Mouse (Mus musculus) stomach, embryonic 16.5 days (tissue): ENCODE data around the gene Calm3. TPM values are rescaled to one million over a fixed set of nuclear protein-coding genes. Genes with fewer than 3 reads are reported as not detected.

Source experiments
- ATAC-seq: fragments of 200-750 bp; cut with Nextera tagmentation; 2 replicates; pipeline ENCODE4 v1.8.0; 2017; ENCODE audit warnings: moderate number of reproducible peaks, moderate TSS enrichment; ENCODE audit not compliant: insufficient read depth, low FRiP score
- H3K27ac ChIP-seq: fragments of 300-500 bp; sonication (generic); 2 replicates; pipeline ENCODE4 v1.5.1; 2014; ENCODE audit warnings: low read length
- H3K27me3 ChIP-seq: fragments of 300-500 bp; sonication (generic); 2 replicates; pipeline ENCODE4 v1.6.1; 2014; ENCODE audit warnings: low read length, control low read depth, mixed read lengths; ENCODE audit not compliant: control insufficient read depth, insufficient read depth
- H3K36me3 ChIP-seq: fragments of 300-500 bp; sonication (generic); 2 replicates; pipeline ENCODE4 v1.6.1; 2014; ENCODE audit warnings: low read length; ENCODE audit not compliant: control insufficient read depth, insufficient read depth
- H3K4me1 ChIP-seq: fragments of 300-500 bp; sonication (generic); 2 replicates; pipeline ENCODE4 v1.6.1; 2014; ENCODE audit warnings: low read length, control low read depth, mixed read lengths; ENCODE audit not compliant: control insufficient read depth, insufficient read depth
- H3K4me2 ChIP-seq: fragments of 300-500 bp; sonication (generic); 2 replicates; pipeline ENCODE4 v1.6.1; 2014; ENCODE audit warnings: low read depth, low read length, mixed read lengths
- H3K4me3 ChIP-seq: fragments of 300-500 bp; sonication (generic); replicated peaks from 2 replicates; pipeline ENCODE4 v1.5.1; 2014; ENCODE audit warnings: mild to moderate bottlenecking, low read length
- H3K9ac ChIP-seq: fragments of 300-500 bp; sonication (generic); 2 replicates; pipeline ENCODE4 v1.6.1; 2014; ENCODE audit warnings: low read length
- H3K9me3 ChIP-seq: fragments of 300-500 bp; sonication (generic); replicated peaks from 2 replicates; pipeline ENCODE4 v1.6.1; 2016; ENCODE audit warnings: low read length, control low read depth; ENCODE audit not compliant: control insufficient read depth
- WGBS: fragments of 180-500 bp; shearing (Covaris S2); extraction: QIAGEN DNeasy Blood & Tissue Kit; methylation state at CpG from one replicate; pipeline ENCODE4 v1.1.7; 2014; 5-methylcytosine and 5-hydroxymethylcytosine counted together
- polyA plus RNA-seq: library from polyadenylated mRNA; unstranded; fragments of >200 nt; fragmentation: Nextera tagmentation; extraction: Ambion mirVana; gene quantifications from 2 replicates; pipeline ENCODE4 v1.2.1, GENCODE M21; 2015

Gene Calm3
- polyA plus RNA-seq, 1 experiment from 2014 or later: 126 TPM

- H3K27me3 ChIP-seq: peaks cover 10% of the 10 kb centered on the region
- no peak for ATAC-seq
- peak overlapping the region; percentile 33; the same call in 1 of the 2 replicates for H3K4me3 ChIP-seq
- no peak overlapping the region for H3K4me2 ChIP-seq
- H3K36me3 ChIP-seq: peaks cover 23% of the 10 kb centered on the region
- 56% methylated on average over 58 of the region's 59 CpGs for WGBS
- H3K4me1 ChIP-seq: peaks cover 10% of the 10 kb centered on the region; the same call in 1 of the 2 replicates
- peaks cover 14% of the 10 kb centered on the region for H3K9me3 ChIP-seq
- no peak overlapping the region for H3K27ac ChIP-seq
- no peak overlapping the region for H3K9ac ChIP-seq
Measured at GRCm38 (mm10) chr7:16885905-16886304, 38.0 kb downstream of the Calm3 start.

GRCm38 (mm10) chr7:16885271-16885776, 38.6 kb downstream of the Calm3 start:
- 23% methylated on average over 76 of the region's 95 CpGs for WGBS
- peak overlapping the region; percentile 33 for H3K4me3 ChIP-seq
- H3K27ac ChIP-seq: no peak overlapping the region
- no peak overlapping the region for H3K9ac ChIP-seq
- H3K36me3 ChIP-seq: peaks cover 23% of the 10 kb centered on the region
- peaks cover 10% of the 10 kb centered on the region for H3K4me1 ChIP-seq
- peaks cover 14% of the 10 kb centered on the region for H3K9me3 ChIP-seq
- ATAC-seq: 0 out of 2 replicates have a peak, but pooled peaks have one; percentile 12
- H3K27me3 ChIP-seq: peaks cover 9% of the 10 kb centered on the region
- peak overlapping the region; percentile 39 for H3K4me2 ChIP-seq

DNA sequence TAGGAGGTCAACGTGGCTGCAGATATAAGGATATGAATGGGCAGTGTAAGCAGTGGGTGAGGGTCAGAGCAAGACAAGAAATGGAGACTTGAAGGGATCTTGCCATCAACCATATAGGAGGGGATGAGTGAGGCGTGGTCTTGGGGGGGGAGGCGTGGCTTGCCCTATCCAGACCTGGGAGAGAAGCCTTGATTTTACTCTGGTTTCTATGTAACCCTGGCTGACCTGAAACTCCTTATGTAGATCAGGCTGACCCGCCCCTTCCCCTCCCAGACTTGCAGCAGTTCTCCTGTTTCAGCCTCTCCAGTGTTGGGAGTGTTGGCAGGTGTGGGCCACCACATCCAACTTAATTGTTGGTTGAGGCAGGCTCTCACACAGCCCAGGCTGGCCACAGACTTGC, 39.6 kb downstream of the Calm3 start:
- H3K9ac ChIP-seq: no peak overlapping the region
- no peak for ATAC-seq
- WGBS: 76% methylated on average over 4 of the region's 4 CpGs
- H3K36me3 ChIP-seq: peaks cover 23% of the 10 kb centered on the region
- no peak overlapping the region for H3K27ac ChIP-seq
- H3K4me2 ChIP-seq: no peak overlapping the region
- no peak overlapping the region for H3K4me3 ChIP-seq
- peaks cover 14% of the 10 kb centered on the region for H3K9me3 ChIP-seq
- H3K27me3 ChIP-seq: peaks cover 9% of the 10 kb centered on the region
- peaks cover 14% of the 10 kb centered on the region for H3K4me1 ChIP-seq

- WGBS: 93% methylated on average over 6 of the region's 6 CpGs
- no peak for ATAC-seq
- H3K4me3 ChIP-seq: no peak overlapping the region
Measured at GRCm38 (mm10) chr7:16883162-16883561, 40.8 kb downstream of the Calm3 start.

GRCm38 (mm10) chr7:16880615-16881014, 43.3 kb downstream of the Calm3 start:
- ATAC-seq: no peak
- Histone ChIP-seq H3K9me3 (peaks cover 7% of the 10 kb centered on the region), H3K36me3 (peaks cover 14% of the 10 kb centered on the region), H3K4me1 (peaks cover 22% of the 10 kb centered on the region), H3K9ac (peak overlapping the region; percentile 41; the same call in 1 of the 2 replicates), H3K4me2 (peak overlapping the region; percentile 4; the same call in 1 of the 2 replicates), H3K27me3 (peaks cover 4% of the 10 kb centered on the region), H3K27ac (peak overlapping the region; percentile 69), H3K4me3 (no peak overlapping the region)
- 30% methylated on average over 5 of the region's 5 CpGs for WGBS

More at GRCm38 (mm10) chr7:16883162-16883561, 40.8 kb downstream of the Calm3 start:
- H3K9me3 ChIP-seq: peaks cover 14% of the 10 kb centered on the region
- H3K36me3 ChIP-seq: peaks cover 23% of the 10 kb centered on the region
- H3K4me2 ChIP-seq: no peak overlapping the region
- peaks cover 9% of the 10 kb centered on the region for H3K27me3 ChIP-seq
- H3K9ac ChIP-seq: no peak overlapping the region
- peaks cover 15% of the 10 kb centered on the region for H3K4me1 ChIP-seq
- no peak overlapping the region for H3K27ac ChIP-seq

DNA sequence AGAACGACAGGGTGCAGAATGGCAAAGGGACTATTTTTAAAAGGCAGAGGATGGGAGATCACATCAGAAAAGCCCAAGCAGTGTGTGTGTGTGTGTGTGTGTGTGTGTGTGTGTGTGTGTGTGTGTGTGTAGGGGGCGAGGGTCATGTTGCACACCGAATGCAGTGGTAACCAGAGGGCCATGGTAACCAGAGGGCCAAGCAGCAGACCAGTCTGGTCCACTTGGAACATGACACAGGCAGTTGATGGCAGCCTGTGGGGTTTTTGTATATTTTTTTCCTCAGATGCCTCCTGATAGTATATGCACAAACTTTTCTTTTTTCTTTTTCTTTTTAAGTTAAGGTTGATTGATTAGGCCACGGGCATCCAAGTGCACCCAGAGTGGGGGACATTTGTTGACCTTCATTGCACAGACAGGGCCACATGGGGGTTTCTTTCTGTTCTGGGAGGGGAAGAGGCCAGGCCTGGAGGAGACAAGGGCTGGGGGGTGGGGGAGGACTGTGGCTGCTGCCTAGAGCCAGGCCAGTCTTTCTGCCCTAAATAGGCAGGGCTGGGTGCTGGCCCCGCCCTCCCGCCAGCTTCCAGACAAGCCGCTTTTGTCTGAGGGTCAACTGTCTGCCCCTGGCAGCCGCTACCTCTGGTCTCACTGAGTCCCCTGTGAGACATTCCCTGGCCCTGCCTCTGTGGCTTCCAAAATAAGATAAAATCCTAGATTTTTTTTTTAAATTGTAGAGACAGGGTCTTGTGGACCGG, 43.9 kb downstream of the Calm3 start:
- Histone ChIP-seq H3K4me2 (peak overlapping the region; percentile 4; the same call in 1 of the 2 replicates), H3K27me3 (no peaks in the 10 kb centered on the region), H3K9ac (peak overlapping the region; percentile 41), H3K27ac (peak overlapping the region; percentile 69), H3K9me3 (0 out of 2 replicates have a peak, but pooled peaks cover under 1% of the 10 kb centered on the region), H3K4me3 (no peak overlapping the region), H3K36me3 (peaks cover 8% of the 10 kb centered on the region), H3K4me1 (peaks cover 22% of the 10 kb centered on the region)
- WGBS: 31% methylated on average over 9 of the region's 9 CpGs
- peak; percentile 42; the same call in 1 of the 2 replicates for ATAC-seq

DNA sequence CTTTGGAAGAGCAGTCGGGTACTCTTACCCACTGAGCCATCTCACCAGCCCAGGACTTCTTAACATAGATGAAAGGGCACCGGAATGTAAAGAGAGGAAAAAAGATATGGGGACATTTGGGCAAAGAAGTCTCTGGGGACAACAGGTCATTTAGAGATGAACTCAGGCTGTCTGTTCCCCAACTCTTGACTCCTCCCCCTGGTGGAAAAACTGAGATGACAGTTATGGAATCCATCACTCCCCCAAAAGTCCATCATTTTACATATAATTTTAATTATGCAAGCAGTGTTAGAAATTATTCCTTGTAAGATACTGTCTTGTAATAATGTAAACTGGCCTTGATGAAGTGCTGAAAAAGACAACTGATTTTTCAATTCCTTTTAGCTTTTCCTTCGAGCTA, 46.2 kb downstream of the Calm3 start:
- no peaks in the 10 kb centered on the region for H3K36me3 ChIP-seq
- no peaks in the 10 kb centered on the region for H3K9me3 ChIP-seq
- no peak for ATAC-seq
- H3K27me3 ChIP-seq: no peaks in the 10 kb centered on the region
- H3K4me1 ChIP-seq: peaks cover 29% of the 10 kb centered on the region
- 86% methylated on average over 3 of the region's 3 CpGs for WGBS
- no peak overlapping the region for H3K4me3 ChIP-seq
- H3K27ac ChIP-seq: no peak overlapping the region
- no peak overlapping the region for H3K9ac ChIP-seq
- no peak overlapping the region for H3K4me2 ChIP-seq

GRCm38 (mm10) chr7:16876608-16877007, 47.3 kb downstream of the Calm3 start:
- Histone ChIP-seq H3K36me3 (no peaks in the 10 kb centered on the region), H3K9me3 (no peaks in the 10 kb centered on the region), H3K4me3 (peak overlapping the region; percentile 55), H3K4me2 (peak overlapping the region; percentile 60), H3K27ac (peak overlapping the region; percentile 83), H3K9ac (peak overlapping the region; percentile 89), H3K27me3 (no peaks in the 10 kb centered on the region), H3K4me1 (peaks cover 29% of the 10 kb centered on the region)
- WGBS: 10% methylated on average over 12 of the region's 13 CpGs
- ATAC-seq: no peak

GRCm38 (mm10) chr7:16876006-16876405, 47.9 kb downstream of the Calm3 start:
- H3K27ac ChIP-seq: peak overlapping the region; percentile 83
- ATAC-seq: no peak
- H3K4me2 ChIP-seq: peak overlapping the region; percentile 60
- H3K4me3 ChIP-seq: peak overlapping the region; percentile 55
- H3K9me3 ChIP-seq: no peaks in the 10 kb centered on the region
- peak overlapping the region; percentile 89 for H3K9ac ChIP-seq
- WGBS: 13% methylated on average over 11 of the region's 11 CpGs
- no peaks in the 10 kb centered on the region for H3K27me3 ChIP-seq
- no peaks in the 10 kb centered on the region for H3K36me3 ChIP-seq
- H3K4me1 ChIP-seq: peaks cover 29% of the 10 kb centered on the region
